ENCODE assay signal across 1 mouse cellular context in the genomic region with DNA sequence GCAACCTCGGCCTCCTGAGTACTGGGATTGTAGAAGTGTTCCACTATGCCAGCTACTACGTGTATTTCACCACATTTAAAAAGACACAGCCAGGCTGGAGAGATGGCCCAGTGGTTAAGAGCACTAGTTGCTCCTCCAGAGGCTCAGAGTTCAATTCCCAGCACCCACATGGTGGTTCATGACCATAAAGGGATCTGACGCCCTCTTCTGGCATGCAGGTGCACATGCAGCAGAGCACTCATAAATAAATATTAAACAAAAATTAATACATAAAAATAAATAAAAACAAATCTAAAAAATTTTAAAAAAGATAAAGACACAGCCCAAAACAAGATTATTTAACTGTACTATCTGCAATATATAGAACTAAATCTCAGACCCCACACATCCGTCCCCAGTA.
TF ChIP-seq lines count a peak whose summit lies in the region.

No protein-coding gene starts in this region.

TF ChIP-seq in MEL, 35 proteins besides CTCF, POLR2A, EP300 and RAD21 (continued from another document):
- 0 out of 2 replicates have a peak, but pooled peaks have one; percentile 59 for TF ChIP-seq MYC (IDR thresholded peaks at IDR 0.05; ENCODE audit: low read depth, low read length)
- TF ChIP-seq E2F4 (IDR thresholded peaks at IDR 0.05; ENCODE audit: borderline replicate concordance, low read depth, low read length), result no peak
- TF ChIP-seq KAT2A (conservative IDR thresholded peaks at IDR 0.05; ENCODE audit: low read depth, low read length), result no peak
- no peak for TF ChIP-seq TCF12 (IDR thresholded peaks at IDR 0.05; ENCODE audit: low read depth, low read length)
- TF ChIP-seq UBTF (IDR thresholded peaks at IDR 0.05; ENCODE audit: borderline replicate concordance, insufficient read depth, low read depth, low read length), result no peak
- TF ChIP-seq RCOR1 (IDR thresholded peaks at IDR 0.05; ENCODE audit: low read depth, low read length), result no peak
- no peak for TF ChIP-seq GATA1 (IDR thresholded peaks at IDR 0.05; ENCODE audit: low read depth, low read length)
- TF ChIP-seq MEF2A (IDR thresholded peaks at IDR 0.05; ENCODE audit: extremely low read depth, insufficient replicate concordance, low read depth, low read length, poor library complexity, severe bottlenecking), result no peak
- TF ChIP-seq SMC3 (IDR thresholded peaks at IDR 0.05; ENCODE audit: low read depth, low read length), result 0 out of 2 replicates have a peak, but pooled peaks have one; percentile 1
- TF ChIP-seq CHD1 (IDR thresholded peaks at IDR 0.05; ENCODE audit: low read depth, low read length), result no peak
- no peak for TF ChIP-seq ELF1 (IDR thresholded peaks at IDR 0.05; ENCODE audit: low read depth, low read length)
- peak; percentile 54; the same call in 1 of the 2 replicates for TF ChIP-seq SIN3A (IDR thresholded peaks at IDR 0.05; ENCODE audit: low read length)
- TF ChIP-seq ZKSCAN1 (IDR thresholded peaks at IDR 0.05; ENCODE audit: low read depth, low read length), result no peak
- TF ChIP-seq ZNF384 (IDR thresholded peaks at IDR 0.05; ENCODE audit: low read depth, low read length), result no peak
- peak; percentile 63 for TF ChIP-seq MXI1 (IDR thresholded peaks at IDR 0.05; ENCODE audit: low read depth, low read length)
- TF ChIP-seq MAZ (IDR thresholded peaks at IDR 0.05; ENCODE audit: low read depth, low read length), result no peak
- no peak for TF ChIP-seq USF1 (IDR thresholded peaks at IDR 0.05; ENCODE audit: low read depth, low read length)
- no peak for TF ChIP-seq GABPA (IDR thresholded peaks at IDR 0.05; ENCODE audit: low read depth, low read length)
- TF ChIP-seq USF2 (IDR thresholded peaks at IDR 0.05; ENCODE audit: borderline replicate concordance in 1 of 2, insufficient read depth in 1 of 2, low read depth in 1 of 2, low read length in 2 of 2), result no peak
- TF ChIP-seq POLR2AphosphoS5 (IDR thresholded peaks at IDR 0.05; ENCODE audit: borderline replicate concordance, low read depth, low read length), result no peak
- TF ChIP-seq MYB (IDR thresholded peaks at IDR 0.05; ENCODE audit: low read depth, low read length), result no peak
- TF ChIP-seq TBP (IDR thresholded peaks at IDR 0.05; ENCODE audit: low read depth, low read length), result no peak
- no peak for TF ChIP-seq MAFK (IDR thresholded peaks at IDR 0.05; ENCODE audit: borderline replicate concordance, low read depth, low read length)
- TF ChIP-seq CHD2 (IDR thresholded peaks at IDR 0.05; ENCODE audit: low read length), result no peak
- TF ChIP-seq TAL1 (IDR thresholded peaks at IDR 0.05; ENCODE audit: low read length), result no peak
- TF ChIP-seq JUND (IDR thresholded peaks at IDR 0.05; ENCODE audit: low read depth, low read length), result no peak
- no peak for TF ChIP-seq BHLHE40 (IDR thresholded peaks at IDR 0.05; ENCODE audit: borderline replicate concordance, low read depth, low read length)
- TF ChIP-seq POLR2AphosphoS2 (IDR thresholded peaks at IDR 0.05; ENCODE audit: low read length), result no peak
- no peak for TF ChIP-seq MAX (IDR thresholded peaks at IDR 0.05; ENCODE audit: low read length)
- no peak for TF ChIP-seq ETS1 (IDR thresholded peaks at IDR 0.05; ENCODE audit: low read depth, low read length)
- no peak for TF ChIP-seq NELFE (IDR thresholded peaks at IDR 0.05; ENCODE audit: low read depth, low read length)
- 0 out of 2 replicates have a peak, but pooled peaks have one; percentile 13 for TF ChIP-seq ZC3H11A (IDR thresholded peaks at IDR 0.05; ENCODE audit: low read depth, low read length)
